ENCODE assay signal across 13 mouse cellular contexts in the genomic region with DNA sequence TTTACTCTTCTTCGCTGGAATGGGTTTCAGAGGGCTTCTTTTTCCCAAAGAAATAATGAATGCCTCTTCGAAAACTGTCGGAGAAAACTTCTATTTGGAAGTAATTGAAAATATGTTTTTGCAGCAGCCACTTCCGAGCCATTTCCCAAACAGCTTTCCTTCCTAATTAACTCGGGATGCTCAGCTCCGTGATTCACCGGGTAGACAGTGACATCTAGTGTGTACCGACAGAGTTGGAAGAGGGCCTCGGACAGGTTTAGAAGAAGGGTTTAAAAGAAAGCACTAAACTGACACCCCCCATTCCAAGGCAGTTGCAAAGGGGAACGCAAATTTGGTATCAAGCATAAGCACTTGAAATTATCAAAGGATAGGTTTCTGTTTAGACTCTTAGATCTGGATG. TPM values are rescaled to one million over a fixed set of nuclear protein-coding genes. Genes with fewer than 3 reads are reported as not detected.
DNase-seq lines count a peak whose midpoint lies in the region; ATAC-seq and TF ChIP-seq lines count a peak whose summit lies in the region.
"Had no signal": no experiment of that assay in that cellular context is flagged by ENCODE, and none has a peak within 500 bp of the region (broad histone marks: within the 10 kb centered on the region; RNA-seq: fewer than 3 reads in every experiment).

No protein-coding gene starts in this region.

- H3K4me3 ChIP-seq in hindbrain, postnatal 0 days (ENCODE audit: low read length): no peak overlapping the region
- no peak overlapping the region for H3K4me3 ChIP-seq in hindbrain, embryonic 16.5 days (ENCODE audit: low read length)
- no peak overlapping the region for H3K4me3 ChIP-seq in midbrain, embryonic 16.5 days (ENCODE audit: low read depth, low read length)
- no peak overlapping the region for H3K4me3 ChIP-seq in midbrain, embryonic 13.5 days (replicated peaks)
- H3K4me3 ChIP-seq: forebrain, embryonic 15.5 days; limb, embryonic 15.5 days had no signal

- H3K36me3 ChIP-seq in hindbrain, postnatal 0 days (ENCODE audit: insufficient read depth, low read length): no peaks in the 10 kb centered on the region
- H3K36me3 ChIP-seq in hindbrain, embryonic 16.5 days (ENCODE audit: control insufficient read depth, insufficient read depth, low read length): no peaks in the 10 kb centered on the region
- H3K36me3 ChIP-seq in midbrain, embryonic 16.5 days (ENCODE audit: control insufficient read depth, insufficient read depth, low read length): no peaks in the 10 kb centered on the region
- H3K36me3 ChIP-seq in midbrain, embryonic 13.5 days: no peaks in the 10 kb centered on the region
- H3K36me3 ChIP-seq: forebrain, embryonic 15.5 days; limb, embryonic 15.5 days had no signal

- H3K4me2 ChIP-seq in hindbrain, postnatal 0 days (ENCODE audit: low read depth, low read length): no peak overlapping the region
- no peak overlapping the region for H3K4me2 ChIP-seq in hindbrain, embryonic 16.5 days (ENCODE audit: low read length)
- H3K4me2 ChIP-seq in midbrain, embryonic 16.5 days (ENCODE audit: low read length): no peak overlapping the region
- H3K4me2 ChIP-seq in midbrain, embryonic 13.5 days (replicated peaks): no peak overlapping the region
- H3K4me2 ChIP-seq: forebrain, embryonic 15.5 days; limb, embryonic 15.5 days had no signal

- no peaks in the 10 kb centered on the region for H3K9me3 ChIP-seq in hindbrain, postnatal 0 days (ENCODE audit: low read length)
- no peaks in the 10 kb centered on the region for H3K9me3 ChIP-seq in hindbrain, embryonic 16.5 days (ENCODE audit: control insufficient read depth, low read length)
- H3K9me3 ChIP-seq in midbrain, embryonic 16.5 days (replicated peaks; ENCODE audit: control insufficient read depth, low read length, poor library complexity, severe bottlenecking): no peaks in the 10 kb centered on the region
- no peaks in the 10 kb centered on the region for H3K9me3 ChIP-seq in midbrain, embryonic 13.5 days
- H3K9me3 ChIP-seq: forebrain, embryonic 15.5 days; limb, embryonic 15.5 days had no signal

- no peak overlapping the region for H3K27ac ChIP-seq in hindbrain, postnatal 0 days
- no peak overlapping the region for H3K27ac ChIP-seq in hindbrain, embryonic 16.5 days (ENCODE audit: low read depth, low read length)
- no peak overlapping the region for H3K27ac ChIP-seq in midbrain, embryonic 16.5 days (ENCODE audit: low read length)
- no peak overlapping the region for H3K27ac ChIP-seq in midbrain, embryonic 13.5 days
- H3K27ac ChIP-seq: forebrain, embryonic 15.5 days; limb, embryonic 15.5 days had no signal

- TF ChIP-seq CTCF in hindbrain, postnatal 0 days (IDR thresholded peaks at IDR 0.05; ENCODE audit: low read depth): peak; percentile 62

- H3K9ac ChIP-seq in hindbrain, postnatal 0 days (replicated peaks; ENCODE audit: low read length): no peak overlapping the region
- no peak overlapping the region for H3K9ac ChIP-seq in hindbrain, embryonic 16.5 days (ENCODE audit: low read depth, low read length)
- H3K9ac ChIP-seq in midbrain, embryonic 16.5 days (ENCODE audit: low read depth, low read length): no peak overlapping the region
- H3K9ac ChIP-seq in midbrain, embryonic 13.5 days (replicated peaks): no peak overlapping the region
- H3K9ac ChIP-seq: forebrain, embryonic 15.5 days; limb, embryonic 15.5 days had no signal

- no peaks in the 10 kb centered on the region; the same call in 1 of the 2 replicates for H3K4me1 ChIP-seq in hindbrain, postnatal 0 days (ENCODE audit: insufficient read depth, low read length)
- H3K4me1 ChIP-seq in hindbrain, embryonic 16.5 days (ENCODE audit: control insufficient read depth, insufficient read depth, low read depth, low read length): no peaks in the 10 kb centered on the region; the same call in 1 of the 2 replicates
- no peaks in the 10 kb centered on the region for H3K4me1 ChIP-seq in midbrain, embryonic 16.5 days (ENCODE audit: control insufficient read depth, insufficient read depth, low read length)
- H3K4me1 ChIP-seq in midbrain, embryonic 13.5 days (replicated peaks): no peaks in the 10 kb centered on the region
- H3K4me1 ChIP-seq: limb, embryonic 15.5 days had no signal

- no peak for ATAC-seq in hindbrain, postnatal 0 days
- no peak for ATAC-seq in hindbrain, embryonic 16.5 days
- ATAC-seq in midbrain, embryonic 16.5 days: 0 out of 2 replicates have a peak, but pooled peaks have one; percentile 47
- ATAC-seq in midbrain, embryonic 13.5 days: no peak
- ATAC-seq: forebrain, embryonic 15.5 days had no signal

- 34% methylated on average over 10 of the region's 10 CpGs for whole genome bisulfite sequencing in hindbrain, postnatal 0 days
- 42% methylated on average over 10 of the region's 10 CpGs for WGBS in hindbrain, embryonic 16.5 days
- WGBS in midbrain, embryonic 16.5 days: 34% methylated on average over 10 of the region's 10 CpGs
- WGBS in midbrain, embryonic 13.5 days: 43% methylated on average over 10 of the region's 10 CpGs

- peak; percentile 45 to 55 for DNase-seq in cerebellum, postnatal 14 days
- DNase-seq in cerebellum, postnatal 36 days: no peak
- peak; percentile 77 for DNase-seq in hindbrain, postnatal 0 days (ENCODE audit: low spot score)
- peak; percentile 45 for DNase-seq in retina, postnatal 1 day
- no peak for DNase-seq in adrenal gland, postnatal 4 days (ENCODE audit: low spot score in 2 of 2)
- DNase-seq: kidney, adult 8-10 months; lung, postnatal 10 days; spleen, adult 18-20 months had no signal

- H3K27me3 ChIP-seq in hindbrain, postnatal 0 days (ENCODE audit: insufficient read depth, low read length): no peaks in the 10 kb centered on the region
- no peaks in the 10 kb centered on the region for H3K27me3 ChIP-seq in hindbrain, embryonic 16.5 days (replicated peaks; ENCODE audit: control insufficient read depth, insufficient read depth, low read length)
- no peaks in the 10 kb centered on the region for H3K27me3 ChIP-seq in midbrain, embryonic 16.5 days (ENCODE audit: control insufficient read depth, insufficient read depth, low read depth, low read length)
- H3K27me3 ChIP-seq in midbrain, embryonic 13.5 days: no peaks in the 10 kb centered on the region
- H3K27me3 ChIP-seq: forebrain, embryonic 15.5 days; limb, embryonic 15.5 days had no signal

RNA-seq across cellular contexts. Expression of a gene that starts 46.1 kb away (rescaled TPM):
- 40.8 and 41.9 TPM in 2 replicates for total RNA-seq in hindbrain, postnatal 0 days (2014; rRNA removed)
- 27.7 and 31.6 TPM in 2 replicates for polyA plus RNA-seq in hindbrain, postnatal 0 days (2015; fragmentation: Nextera tagmentation; extraction: Ambion mirVana)
- polyA plus RNA-seq in hindbrain, embryonic 16.5 days (2015; fragmentation: Nextera tagmentation; extraction: Ambion mirVana): 28.8 and 29.3 TPM in 2 replicates
- polyA plus RNA-seq in midbrain, embryonic 16.5 days (2015; fragmentation: Nextera tagmentation; extraction: Ambion mirVana): 29.0 and 30.8 TPM in 2 replicates
- polyA plus RNA-seq in midbrain, embryonic 13.5 days (2015; fragmentation: Nextera tagmentation; extraction: Ambion mirVana): 15.3 and 17.8 TPM in 2 replicates
- total RNA-seq in adrenal gland, postnatal 4 days (2021): 10 to 100 TPM; 15.1 to 17.9 TPM

Comparison
In these comparisons a context has a peak if more than half of its experiments do, and no peak if none do; other contexts are left out.
1. DNase-seq: peak in cerebellum, postnatal 14 days (2 of 2), hindbrain, postnatal 0 days (single experiment) and retina, postnatal 1 day (single experiment); none in cerebellum, postnatal 36 days (0 of 2) and adrenal gland, postnatal 4 days (0 of 2).